Mouse (Mus musculus) frontal cortex, postnatal 25 days (tissue): Measurements from ENCODE around the gene Tnf.

Experiments used
- DNase-seq, 2 experiments: peaks; one replicate each; pipeline ENCODE4 v3.0.0; 2022; ENCODE audit warnings: low spot score in 2 of 2

The Tnf gene

GRCm38 (mm10) chr17:35153931-35154330, 47.9 kb downstream of the Tnf start:
- no peak for DNase-seq

GRCm38 (mm10) chr17:35153077-35153476, 48.7 kb downstream of the Tnf start:
- no peak for DNase-seq

- no peak for DNase-seq
Observed at GRCm38 (mm10) chr17:35152121-35152520, 49.7 kb downstream of the Tnf start.
